Mouse (Mus musculus) adrenal gland, adult 8-10 months (tissue): ENCODE results near the gene Soga1. TPM values are rescaled to one million over a fixed set of nuclear protein-coding genes. Genes with fewer than 3 reads are reported as not detected.

Experiments
- DNase-seq: peaks from one replicate; pipeline ENCODE4 v3.0.0; 2022
- total RNA-seq, 4 experiments: library from RNA; stranded (reverse); gene quantifications; 2 replicates each; pipeline ENCODE4 v1.2.4; 2022

The Soga1 gene
- 10 to 100 TPM; 38.6 to 50.0 (median 46.5) TPM for total RNA-seq

DNA sequence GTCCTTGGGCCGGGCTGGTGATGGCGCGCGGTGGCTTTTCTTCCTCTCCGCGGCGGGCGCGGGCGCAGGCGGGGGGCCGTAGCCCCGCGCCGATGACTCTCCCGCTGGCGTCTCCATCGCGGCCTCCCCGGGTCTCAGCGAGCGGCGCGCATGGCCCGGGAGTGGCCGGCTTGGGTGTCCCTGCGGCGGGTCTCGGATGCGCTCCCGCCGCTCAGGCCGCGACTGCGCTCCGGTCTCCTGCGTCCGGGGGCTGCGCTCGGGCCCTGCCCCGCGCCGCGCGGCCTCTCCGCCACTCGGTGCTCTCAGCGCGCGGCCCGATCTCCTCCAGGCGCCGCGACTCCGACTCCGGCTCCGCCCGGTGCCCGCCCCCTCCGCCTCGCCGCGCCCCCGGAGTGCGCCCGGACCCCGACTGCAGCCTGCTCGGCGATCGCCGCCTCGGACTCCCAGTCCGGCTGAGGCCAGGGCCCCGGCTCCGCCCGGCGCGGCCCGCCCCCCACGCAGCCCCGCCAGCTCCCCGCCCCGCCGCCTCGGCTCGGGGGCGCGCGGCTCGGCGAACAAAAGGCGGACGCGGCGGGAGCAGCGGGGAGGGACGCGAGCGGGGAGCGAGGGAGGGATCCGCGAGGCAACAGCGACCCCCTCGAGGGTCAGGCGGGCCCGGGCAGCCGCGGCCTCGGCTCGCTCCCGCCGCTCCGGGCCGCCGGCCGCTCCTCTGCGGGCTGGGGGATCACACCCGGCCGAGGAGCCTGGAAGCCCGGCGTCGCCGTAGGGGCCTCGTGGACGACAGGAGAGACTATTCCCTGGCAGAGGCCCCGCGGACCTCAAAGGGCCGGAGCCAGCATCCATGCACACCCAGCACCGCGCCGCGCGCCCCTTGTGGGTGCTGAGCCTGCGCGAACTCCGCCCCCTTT, at the start of gene Soga1:
Gene Soga1 (minus strand): TSS at position 462 of the 908 bp plus-strand sequence.
- DNase-seq, result peak; percentile 84

DNA sequence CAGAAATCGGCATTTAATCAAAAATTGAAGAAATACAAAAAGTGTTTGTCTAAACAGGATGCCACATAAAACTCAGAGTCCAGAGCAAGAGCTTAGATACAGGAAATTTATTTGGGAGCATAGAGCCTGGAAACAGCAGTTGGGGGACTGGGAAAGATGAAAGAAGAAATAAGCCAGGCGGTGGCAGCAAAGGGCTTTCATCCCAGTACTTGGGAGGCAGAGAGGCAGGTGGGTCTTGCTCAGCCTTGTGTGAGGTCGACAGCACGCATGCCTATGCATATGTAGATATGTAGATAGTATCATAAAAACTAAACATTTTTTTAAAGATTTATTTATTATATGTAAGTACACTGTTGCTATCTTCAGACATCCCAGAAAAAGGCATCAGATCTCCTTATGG, 49.0 kb upstream of the Soga1 start:
- no peak for DNase-seq

DNA sequence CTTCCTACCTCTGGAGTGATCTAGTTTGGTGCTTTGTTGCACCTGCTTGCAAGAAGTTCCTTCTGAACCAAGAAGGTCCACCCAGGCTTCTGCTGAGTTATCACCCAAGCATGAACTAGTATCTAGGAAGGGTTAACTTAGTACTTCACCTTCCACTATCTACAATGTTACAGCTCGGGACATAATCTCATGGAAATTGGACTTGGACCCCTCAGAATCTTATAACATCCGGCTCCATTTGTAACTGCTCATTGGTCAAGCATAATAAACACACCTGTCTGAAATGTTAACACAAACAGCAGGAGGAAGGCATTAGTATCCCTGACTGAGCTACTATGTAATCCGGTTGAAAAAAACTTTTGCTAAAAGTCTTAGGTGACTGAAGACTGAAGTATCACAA, 48.3 kb upstream of the Soga1 start:
- no peak for DNase-seq

DNA sequence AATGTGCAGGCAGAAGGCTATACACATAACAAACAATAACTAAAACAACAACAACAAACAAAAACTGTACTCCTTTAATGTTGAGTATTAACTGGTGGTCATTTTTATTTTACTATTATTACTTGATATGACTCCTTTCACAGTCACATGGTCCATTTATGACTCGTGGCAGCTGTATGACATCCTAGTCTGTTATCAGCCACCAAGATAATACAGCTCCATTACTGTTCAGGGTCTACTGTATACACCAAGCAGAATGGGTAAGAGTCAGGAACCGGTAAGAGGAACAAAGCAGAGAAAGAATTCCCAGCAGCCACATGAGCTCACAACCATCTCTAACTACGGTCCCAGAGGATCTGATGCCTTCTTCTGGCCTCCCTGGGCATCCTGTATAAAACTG, 46.2 kb upstream of the Soga1 start:
- DNase-seq, result no peak

DNA sequence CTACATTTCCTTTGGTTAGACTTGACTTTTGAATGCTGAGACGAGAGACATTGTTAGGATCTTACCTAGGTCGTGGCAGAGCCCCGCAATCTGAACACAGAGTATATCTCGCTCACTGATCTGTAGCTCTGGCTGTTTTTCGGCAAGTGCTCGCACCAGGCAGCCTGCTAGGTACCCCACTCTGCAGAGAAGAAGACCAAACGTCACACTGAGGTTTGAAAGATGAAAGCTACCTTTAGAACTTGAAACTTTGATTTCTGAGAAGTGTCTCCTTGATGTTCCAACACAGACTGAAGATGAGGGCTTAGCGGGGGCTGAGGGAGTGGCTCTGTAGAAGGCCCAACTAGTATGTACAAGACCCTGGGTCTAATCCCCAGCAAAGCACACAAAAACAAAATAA, 42.7 kb upstream of the Soga1 start:
- no peak for DNase-seq

- DNase-seq, result no peak
Observed at GRCm38 (mm10) chr2:157119075-157119474, 40.0 kb upstream of the Soga1 start.

DNA sequence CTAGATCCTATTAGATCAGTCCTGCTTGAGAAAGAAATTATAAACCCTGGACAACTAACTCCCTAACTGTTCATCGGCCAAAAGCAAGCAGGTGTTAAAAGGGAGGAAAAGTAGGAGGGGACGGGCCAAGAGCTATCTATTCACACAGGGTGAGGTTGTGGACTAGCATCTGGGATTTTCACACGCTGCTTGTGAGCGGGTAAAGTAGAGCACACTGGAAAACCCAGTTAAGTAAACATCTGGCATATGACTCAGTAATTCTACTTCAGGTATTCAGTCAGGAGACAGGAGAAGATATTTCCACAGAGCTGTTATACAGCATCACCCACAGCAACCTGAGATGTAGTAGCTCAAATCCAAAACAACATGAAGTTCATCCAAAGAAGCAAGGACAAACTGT, 39.5 kb upstream of the Soga1 start:
- DNase-seq, result no peak

DNA sequence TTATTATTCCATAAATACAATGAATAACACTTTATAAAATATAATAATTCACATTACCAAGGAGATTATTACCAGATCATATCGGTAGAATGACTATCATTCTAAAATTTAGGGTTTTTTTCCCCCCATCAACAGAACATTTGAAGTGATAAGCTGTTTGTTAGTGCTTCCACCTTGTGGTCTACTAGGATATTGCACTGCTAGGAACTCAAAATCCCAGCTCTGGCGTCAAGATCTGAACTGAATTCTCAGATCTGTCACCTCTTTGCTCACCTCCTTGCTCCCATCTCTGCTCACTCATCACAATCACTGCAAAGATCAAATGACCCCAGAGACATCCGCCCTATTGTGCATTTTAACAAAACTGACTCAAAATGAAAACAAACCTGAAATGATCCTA, 37.9 kb upstream of the Soga1 start:
- no peak for DNase-seq

DNA sequence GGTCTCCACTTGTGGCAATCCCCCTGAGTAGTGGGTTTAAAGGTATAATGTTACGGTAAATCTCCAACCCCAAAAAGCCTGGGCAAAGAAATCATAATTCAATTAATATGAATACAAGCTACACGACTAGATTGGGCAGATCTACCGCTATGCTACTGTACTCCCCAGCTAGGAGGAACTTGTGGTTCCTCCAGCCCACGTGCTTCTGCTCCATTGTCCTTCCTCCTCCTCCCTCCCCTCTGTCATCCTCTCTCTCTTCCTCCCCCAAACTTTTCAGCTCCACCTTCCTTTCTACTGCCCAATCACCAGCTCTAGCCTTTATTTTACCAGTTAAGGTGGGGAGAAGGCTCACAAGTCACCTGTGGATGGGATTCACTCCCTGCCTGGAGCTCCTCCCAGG, 29.2 kb upstream of the Soga1 start:
- no peak for DNase-seq

DNA sequence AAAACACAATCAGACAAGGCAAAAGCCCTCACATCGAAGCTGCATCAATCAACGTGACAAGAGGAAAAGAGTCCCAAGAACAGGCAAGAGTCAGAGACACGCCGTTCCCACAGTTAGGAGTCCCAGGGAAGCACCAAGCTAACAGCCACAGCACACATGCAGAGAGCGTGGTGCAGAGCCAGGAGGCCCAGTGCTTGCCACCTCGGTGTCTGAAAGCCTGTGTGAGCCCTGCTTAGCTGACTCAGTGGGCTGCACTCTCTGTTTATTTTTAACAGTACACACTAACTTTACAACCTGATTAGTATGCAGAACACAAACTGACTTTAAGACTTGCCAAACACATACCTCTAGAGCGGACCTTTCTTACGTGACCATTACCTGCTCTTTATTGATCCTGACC, 25.4 kb upstream of the Soga1 start:
- DNase-seq, result no peak

GRCm38 (mm10) chr2:157102256-157102655, 23.2 kb upstream of the Soga1 start:
- DNase-seq, result no peak

DNA sequence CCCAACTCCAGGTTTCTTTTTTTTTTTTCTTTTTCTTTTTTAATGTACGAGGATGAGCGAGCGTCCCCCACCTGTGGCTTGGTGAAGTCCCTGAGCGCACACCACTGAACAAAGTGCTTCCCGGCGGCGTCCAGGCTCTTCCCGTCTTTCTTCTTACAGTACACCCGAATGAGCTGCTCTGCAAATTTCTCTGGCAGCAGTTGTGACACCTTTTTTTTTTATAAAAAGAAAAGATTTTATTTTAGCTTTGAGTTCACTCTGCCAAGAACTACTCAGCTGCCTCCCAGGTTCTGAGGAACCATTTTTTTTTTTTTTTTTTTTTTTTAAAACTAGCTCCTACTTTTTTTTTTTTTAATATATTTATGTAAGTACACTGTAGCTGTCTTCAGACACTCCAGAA, 22.6 kb upstream of the Soga1 start:
- DNase-seq, result no peak

DNA sequence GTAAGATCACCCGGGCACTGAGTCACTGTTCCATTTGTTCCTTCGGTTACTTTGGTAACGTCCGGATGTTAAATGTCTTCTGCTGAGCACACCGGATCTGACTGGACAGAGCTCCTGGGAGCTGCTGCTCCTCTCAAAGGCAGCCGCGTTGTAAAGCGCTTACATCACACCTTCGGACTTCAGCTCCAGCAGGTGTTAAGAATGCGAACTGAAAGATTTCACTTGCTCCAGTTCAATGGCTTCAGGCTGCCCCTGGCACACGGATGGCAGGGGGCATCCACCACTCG, 21.2 kb upstream of the Soga1 start:
- DNase-seq, result no peak

- DNase-seq, result no peak
Observed at GRCm38 (mm10) chr2:157099532-157100318, 20.7 kb upstream of the Soga1 start.

DNA sequence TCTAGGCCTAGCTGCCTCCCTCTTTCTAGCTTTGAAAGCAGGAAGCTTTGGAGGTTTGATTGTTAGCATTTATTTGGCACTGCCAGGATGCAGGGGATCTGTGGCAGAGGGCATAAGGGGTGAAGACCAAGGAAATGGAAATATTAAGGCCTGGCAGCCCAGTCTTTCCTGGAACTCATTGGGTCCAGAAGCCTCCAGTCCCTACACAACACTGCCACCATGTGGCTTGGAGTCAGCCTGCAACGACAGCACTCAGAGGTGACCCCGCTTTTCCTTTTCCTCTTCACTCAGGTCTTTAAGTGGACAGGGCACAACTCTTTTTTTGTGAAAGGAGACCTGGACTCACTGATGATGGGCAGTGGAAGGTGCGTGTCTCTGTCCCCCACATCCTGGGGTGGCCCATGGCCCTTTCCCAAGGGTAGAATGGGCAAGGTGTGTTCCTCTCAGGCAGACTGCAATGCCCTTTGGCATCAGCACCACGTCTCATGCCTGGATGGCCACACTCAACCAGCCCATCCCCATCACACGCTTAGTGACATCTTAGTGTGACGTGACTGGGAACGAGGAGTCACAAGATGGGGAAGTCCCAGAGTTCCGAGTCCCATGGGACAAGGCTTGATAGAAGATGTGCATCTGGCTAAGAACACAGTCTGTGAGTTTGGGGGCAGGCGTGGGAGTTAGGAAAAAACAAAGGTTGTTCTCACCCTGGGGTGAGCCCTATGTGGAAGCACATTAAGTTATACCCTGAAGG, 16.1 kb upstream of the Soga1 start:
- peak; percentile 41 for DNase-seq

- DNase-seq, result no peak
Observed at GRCm38 (mm10) chr2:157092024-157092423, 13.0 kb upstream of the Soga1 start.

- DNase-seq, result no peak
Observed at GRCm38 (mm10) chr2:157087536-157088317, 8.7 kb upstream of the Soga1 start.

- no peak for DNase-seq
Observed at GRCm38 (mm10) chr2:157086796-157087195, 7.7 kb upstream of the Soga1 start, which contains the start of gene Tldc2. Tldc2 (plus strand) TSS chr2:157087055.

DNA sequence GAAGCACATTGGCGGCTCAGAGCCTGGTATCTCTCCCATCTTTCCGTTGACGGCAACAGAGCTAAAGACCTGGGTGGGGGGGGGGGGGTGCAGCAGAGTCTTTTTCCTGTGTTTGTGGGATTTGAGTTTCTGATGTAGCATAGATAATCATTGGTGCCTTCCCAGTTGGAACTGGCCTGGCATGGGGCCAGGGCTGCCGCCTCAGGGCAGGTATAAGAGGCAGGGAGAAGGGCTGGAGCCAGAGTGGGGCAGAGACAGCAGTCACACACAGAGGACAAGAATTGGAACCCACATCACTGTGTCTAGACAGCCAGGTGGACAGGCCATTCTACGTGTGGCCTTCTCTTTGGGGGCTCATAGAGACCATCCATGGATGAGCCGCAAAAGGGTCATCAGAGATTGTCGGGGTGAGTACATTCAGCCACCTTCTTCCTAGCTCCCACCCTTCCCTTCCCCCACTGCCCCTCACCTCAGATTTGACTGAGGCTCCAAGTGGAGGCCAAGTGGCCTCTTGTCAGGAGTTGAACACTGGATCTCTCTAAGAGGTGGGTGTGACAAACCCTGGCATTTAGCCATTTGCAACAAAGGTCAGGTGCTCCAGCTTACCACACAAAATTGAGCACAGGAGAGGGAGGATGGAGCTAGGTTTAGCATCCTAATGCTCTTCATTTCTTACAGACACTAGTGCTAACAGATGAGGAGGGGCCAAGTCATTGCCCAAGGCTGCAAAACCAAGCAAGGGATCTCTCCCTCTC, 6.0 kb upstream of the Soga1 start:
- no peak for DNase-seq

GRCm38 (mm10) chr2:157081960-157082359, 2.9 kb upstream of the Soga1 start:
- no peak for DNase-seq

DNA sequence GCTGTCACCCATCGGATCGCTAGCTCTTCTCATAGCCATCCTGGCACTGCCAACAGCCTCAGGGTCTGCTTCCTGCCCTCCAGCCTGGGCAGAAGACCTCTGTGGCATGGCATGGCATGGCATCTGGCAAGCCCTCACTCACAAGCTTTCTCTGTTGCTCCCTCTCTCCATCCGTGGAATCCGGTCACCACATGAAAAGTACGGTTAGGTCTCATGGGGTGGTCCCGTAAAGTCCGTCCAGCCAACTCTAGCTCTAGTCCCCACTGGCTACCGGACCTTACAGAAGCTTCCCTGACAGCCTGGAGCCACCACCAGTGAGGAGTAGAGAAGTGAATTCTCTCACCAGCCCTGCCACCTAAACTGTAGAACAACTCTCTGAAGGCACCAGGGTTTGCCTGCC, 2.3 kb upstream of the Soga1 start:
- DNase-seq, result no peak
